ENCODE assay signal across 8 mouse cellular contexts in genomic region chr11:60914491-60914890, GRCm38 (mm10). TPM values are rescaled to one million over a fixed set of nuclear protein-coding genes. Genes with fewer than 3 reads are reported as not detected.
A peak's percentile ranks its signal among the peaks of the same experiment; 100 is the strongest.
DNase-seq lines count a peak whose midpoint lies in the region; ATAC-seq lines count a peak whose summit lies in the region.

TSS of gene Natd1 (minus strand) at chr11:60914750.

- no peaks in the 10 kb centered on the region for H3K27me3 ChIP-seq in forebrain, embryonic 15.5 days
- no peaks in the 10 kb centered on the region for H3K27me3 ChIP-seq in neural tube, embryonic 13.5 days

- DNase-seq in layer of hippocampus, postnatal 14 days (ENCODE audit: low spot score in 2 of 2) = no peak
- no peak for DNase-seq in layer of hippocampus, adult 11-12 months (ENCODE audit: low spot score)
- no peak for DNase-seq in adrenal gland, postnatal 10 days
- DNase-seq in layer of hippocampus, postnatal 25 days (ENCODE audit: extremely low spot score in 1 of 2, low spot score in 1 of 2) = no peak
- DNase-seq in cerebellum, adult 9-11 months = no peak

- no peaks in the 10 kb centered on the region for H3K9me3 ChIP-seq in forebrain, embryonic 15.5 days
- H3K9me3 ChIP-seq in neural tube, embryonic 13.5 days = no peaks in the 10 kb centered on the region

- H3K27ac ChIP-seq in forebrain, embryonic 15.5 days (replicated peaks) = peak within 1 kb of the TSS; percentile 86
- H3K27ac ChIP-seq in neural tube, embryonic 13.5 days (replicated peaks) = peak within 1 kb of the TSS; percentile 89

- no peaks in the 10 kb centered on the region for H3K36me3 ChIP-seq in forebrain, embryonic 15.5 days
- no peaks in the 10 kb centered on the region for H3K36me3 ChIP-seq in neural tube, embryonic 13.5 days

- H3K4me1 ChIP-seq in forebrain, embryonic 15.5 days = peaks cover 29% of the 10 kb centered on the region
- peaks cover 34% of the 10 kb centered on the region for H3K4me1 ChIP-seq in neural tube, embryonic 13.5 days (replicated peaks)

- 36% methylated on average over 7 of the region's 7 CpGs for WGBS in forebrain, embryonic 15.5 days
- WGBS in neural tube, embryonic 13.5 days = 33% methylated on average over 7 of the region's 7 CpGs

- peak within 1 kb of the TSS; percentile 91 for H3K9ac ChIP-seq in forebrain, embryonic 15.5 days (replicated peaks)
- peak within 1 kb of the TSS; percentile 97 for H3K9ac ChIP-seq in neural tube, embryonic 13.5 days

- peak within 1 kb of the TSS; percentile 94 for H3K4me3 ChIP-seq in forebrain, embryonic 15.5 days
- peak within 1 kb of the TSS; percentile 98 for H3K4me3 ChIP-seq in neural tube, embryonic 13.5 days

- ATAC-seq in forebrain, embryonic 15.5 days (replicated peaks) = no peak
- no peak for ATAC-seq in neural tube, embryonic 13.5 days (ENCODE audit: low read depth)
- ATAC-seq in activated CD4-positive, CD25-positive, alpha-beta regulatory T cell, adult 4 months = no peak

- H3K4me2 ChIP-seq in forebrain, embryonic 15.5 days (replicated peaks) = peak within 1 kb of the TSS; percentile 76
- peak within 1 kb of the TSS; percentile 87 for H3K4me2 ChIP-seq in neural tube, embryonic 13.5 days

RNA-seq across cellular contexts. Expression of gene Natd1, which starts in this region (rescaled TPM):
- 10 to 100 TPM; 12.6 to 13.0 TPM for total RNA-seq in layer of hippocampus, postnatal 14 days (2021)
- total RNA-seq in adrenal gland, postnatal 10 days (2021) = 10 to 100 TPM; 21.4 to 28.0 TPM
- 34.5 and 38.0 TPM in 2 replicates for polyA plus RNA-seq in forebrain, embryonic 15.5 days (2015; fragmentation: Nextera tagmentation; extraction: Ambion mirVana)
- 10 to 100 TPM; 12.7 to 12.9 TPM for total RNA-seq in layer of hippocampus, postnatal 25 days (2021)
- polyA plus RNA-seq in neural tube, embryonic 13.5 days (2015; fragmentation: Nextera tagmentation; extraction: Ambion mirVana) = 28.8 and 30.0 TPM in 2 replicates
- 1 to 10 TPM; 5.7 to 6.8 TPM for polyA plus RNA-seq in activated CD4-positive, CD25-positive, alpha-beta regulatory T cell, adult 4 months (2017; shearing (Covaris generic))
